Comparison of ENCODE assay signal across 8 mouse cellular contexts in the genomic region with DNA sequence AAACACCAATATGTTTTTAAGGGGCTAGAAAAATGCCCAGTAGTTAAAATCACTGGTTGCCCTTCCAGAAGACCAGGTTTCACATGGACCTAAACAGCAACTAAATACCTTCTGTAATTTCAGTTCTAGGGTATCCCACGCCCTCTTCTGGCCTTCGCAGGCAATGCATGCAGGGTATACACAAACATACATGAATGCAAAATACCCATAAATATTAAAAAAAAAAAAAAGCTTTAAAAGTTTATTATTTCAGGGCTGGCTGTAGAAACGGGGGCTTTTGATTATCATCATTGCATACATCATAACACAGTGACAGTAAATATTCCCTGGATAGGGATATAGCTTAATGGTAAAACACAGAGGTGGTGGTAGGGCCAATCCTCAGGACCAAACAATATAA. TPM values are rescaled to one million over a fixed set of nuclear protein-coding genes. Genes with fewer than 3 reads are reported as not detected.
DNase-seq lines count a peak whose midpoint lies in the region; ATAC-seq and TF ChIP-seq lines count a peak whose summit lies in the region.

No protein-coding gene starts in this region.

- no peak for TF ChIP-seq POLR2A in limb, embryonic 14.5 days (IDR thresholded peaks at IDR 0.05; ENCODE audit: borderline replicate concordance, extremely low read depth, insufficient read depth, insufficient read length)

- no peak overlapping the region for H3K9ac ChIP-seq in embryonic facial prominence, embryonic 15.5 days
- peak overlapping the region; percentile 98 for H3K9ac ChIP-seq in hindbrain, embryonic 14.5 days
- H3K9ac ChIP-seq in limb, embryonic 14.5 days (ENCODE audit: low read depth, low read length, severe bottlenecking) = no peak overlapping the region
- H3K9ac ChIP-seq in midbrain, embryonic 15.5 days = no peak overlapping the region

- ATAC-seq in embryonic facial prominence, embryonic 15.5 days (ENCODE audit: insufficient number of reproducible peaks, low FRiP score, low TSS enrichment, low read depth) = no peak
- no peak for ATAC-seq in hindbrain, embryonic 14.5 days (ENCODE audit: low FRiP score)
- no peak for ATAC-seq in limb, embryonic 14.5 days (ENCODE audit: low FRiP score, low read depth)
- no peak for ATAC-seq in midbrain, embryonic 15.5 days (replicated peaks)

- peaks cover 27% of the 10 kb centered on the region for H3K36me3 ChIP-seq in embryonic facial prominence, embryonic 15.5 days
- H3K36me3 ChIP-seq in hindbrain, embryonic 14.5 days (replicated peaks; ENCODE audit: control insufficient read depth, insufficient read depth) = peaks cover 36% of the 10 kb centered on the region
- peaks cover 37% of the 10 kb centered on the region for H3K36me3 ChIP-seq in limb, embryonic 14.5 days (ENCODE audit: control insufficient read depth, insufficient read depth, low read length)
- H3K36me3 ChIP-seq in midbrain, embryonic 15.5 days (replicated peaks) = peaks cover 18% of the 10 kb centered on the region

- intact Hi-C loops in left cerebral cortex, adult 2 months (cut with DNase I) = loop anchor here (5.0 kb wide), 1 partner anchor 82 kb away; the partner anchor contains the start of genes Rab2b and Tox4

- peak in 1 of 2 experiments; percentile 11 for DNase-seq in left cerebral cortex, adult 2 months (ENCODE audit: extremely low spot score in 1 of 2, low spot score in 2 of 2)
- no peak for DNase-seq in left cerebral cortex, adult 11 months (ENCODE audit: low spot score)
- DNase-seq in adrenal gland, postnatal 14 days = peak; percentile 75
- DNase-seq in hindbrain, embryonic 14.5 days (ENCODE audit: low spot score) = peak; percentile 36
- DNase-seq in limb, embryonic 14.5 days (ENCODE audit: low spot score) = peak; percentile 53
- DNase-seq in thymus, postnatal 25 days = peak; percentile 66

- no peaks in the 10 kb centered on the region for H3K27me3 ChIP-seq in embryonic facial prominence, embryonic 15.5 days
- no peaks in the 10 kb centered on the region for H3K27me3 ChIP-seq in hindbrain, embryonic 14.5 days (ENCODE audit: control insufficient read depth, insufficient read depth, low read length)
- H3K27me3 ChIP-seq in limb, embryonic 14.5 days (ENCODE audit: control insufficient read depth, insufficient read depth, low read length) = no peaks in the 10 kb centered on the region
- no peaks in the 10 kb centered on the region for H3K27me3 ChIP-seq in midbrain, embryonic 15.5 days (replicated peaks)

- H3K27ac ChIP-seq in left cerebral cortex, adult 2 months = no peak overlapping the region
- no peak overlapping the region for H3K27ac ChIP-seq in embryonic facial prominence, embryonic 15.5 days (replicated peaks)
- no peak overlapping the region for H3K27ac ChIP-seq in hindbrain, embryonic 14.5 days
- no peak overlapping the region for H3K27ac ChIP-seq in limb, embryonic 14.5 days (replicated peaks; ENCODE audit: low read depth, low read length)
- H3K27ac ChIP-seq in midbrain, embryonic 15.5 days = no peak overlapping the region

- TF ChIP-seq CTCF in left cerebral cortex, adult 2 months (IDR thresholded peaks at IDR 0.05) = peak; percentile 60

- no peaks in the 10 kb centered on the region for H3K9me3 ChIP-seq in embryonic facial prominence, embryonic 15.5 days (replicated peaks)
- no peaks in the 10 kb centered on the region for H3K9me3 ChIP-seq in hindbrain, embryonic 14.5 days (ENCODE audit: control insufficient read depth, low read length)
- H3K9me3 ChIP-seq in limb, embryonic 14.5 days (ENCODE audit: control insufficient read depth, low read length) = no peaks in the 10 kb centered on the region
- H3K9me3 ChIP-seq in midbrain, embryonic 15.5 days = no peaks in the 10 kb centered on the region

- 10% methylated on average over 3 of the region's 3 CpGs for WGBS in embryonic facial prominence, embryonic 15.5 days
- WGBS in hindbrain, embryonic 14.5 days = 11% methylated on average over 3 of the region's 3 CpGs
- WGBS in limb, embryonic 14.5 days = 14% methylated on average over 3 of the region's 3 CpGs
- 10% methylated on average over 3 of the region's 3 CpGs for WGBS in midbrain, embryonic 15.5 days

- H3K4me2 ChIP-seq in embryonic facial prominence, embryonic 15.5 days (replicated peaks) = peak overlapping the region; percentile 70
- H3K4me2 ChIP-seq in hindbrain, embryonic 14.5 days (replicated peaks) = peak overlapping the region; percentile 89
- peak overlapping the region; percentile 68 for H3K4me2 ChIP-seq in limb, embryonic 14.5 days (replicated peaks; ENCODE audit: low read depth, low read length, severe bottlenecking)
- H3K4me2 ChIP-seq in midbrain, embryonic 15.5 days = peak overlapping the region; percentile 92

- peaks cover 13% of the 10 kb centered on the region for H3K4me1 ChIP-seq in embryonic facial prominence, embryonic 15.5 days
- peaks cover 19% of the 10 kb centered on the region for H3K4me1 ChIP-seq in hindbrain, embryonic 14.5 days (replicated peaks; ENCODE audit: control insufficient read depth, insufficient read depth, low read length)
- H3K4me1 ChIP-seq in limb, embryonic 14.5 days (ENCODE audit: control insufficient read depth, insufficient read depth, low read length) = peaks cover 17% of the 10 kb centered on the region; the same call in 1 of the 2 replicates
- H3K4me1 ChIP-seq in midbrain, embryonic 15.5 days = peaks cover 23% of the 10 kb centered on the region

- H3K4me3 ChIP-seq in left cerebral cortex, adult 2 months = peak overlapping the region; percentile 99
- H3K4me3 ChIP-seq in embryonic facial prominence, embryonic 15.5 days (replicated peaks) = peak overlapping the region; percentile 86
- peak overlapping the region; percentile 100 for H3K4me3 ChIP-seq in hindbrain, embryonic 14.5 days (replicated peaks; ENCODE audit: low read length)
- H3K4me3 ChIP-seq in limb, embryonic 14.5 days (replicated peaks; ENCODE audit: low read length) = peak overlapping the region; percentile 98
- peak overlapping the region; percentile 99 for H3K4me3 ChIP-seq in midbrain, embryonic 15.5 days

RNA-seq across cellular contexts. Expression of gene Supt16, which starts 1.5 kb away (rescaled TPM):
- total RNA-seq in left cerebral cortex, adult 2 months (2021) = 10 to 100 TPM; 52.5 to 54.7 TPM
- total RNA-seq in adrenal gland, postnatal 14 days (2021) = 56.4 and 62.2 TPM in 2 replicates
- 46.1 and 50.6 TPM in 2 replicates for polyA plus RNA-seq in embryonic facial prominence, embryonic 15.5 days (2015; fragmentation: Nextera tagmentation; extraction: Ambion mirVana)
- 50.2 and 53.3 TPM in 2 replicates for polyA plus RNA-seq in hindbrain, embryonic 14.5 days (2014; fragmentation: Nextera tagmentation; extraction: Ambion mirVana)
- polyA plus RNA-seq in limb, embryonic 14.5 days (2012; rRNA removed) = 34.5 and 41.5 TPM in 2 replicates
- polyA plus RNA-seq in limb, embryonic 14.5 days (2014; fragmentation: Nextera tagmentation; extraction: Ambion mirVana) = 56.0 and 58.7 TPM in 2 replicates
- polyA plus RNA-seq in midbrain, embryonic 15.5 days (2015; fragmentation: Nextera tagmentation; extraction: Ambion mirVana) = 43.0 and 45.4 TPM in 2 replicates
